10 mouse cellular contexts compared by ENCODE assay signal in the genomic region with DNA sequence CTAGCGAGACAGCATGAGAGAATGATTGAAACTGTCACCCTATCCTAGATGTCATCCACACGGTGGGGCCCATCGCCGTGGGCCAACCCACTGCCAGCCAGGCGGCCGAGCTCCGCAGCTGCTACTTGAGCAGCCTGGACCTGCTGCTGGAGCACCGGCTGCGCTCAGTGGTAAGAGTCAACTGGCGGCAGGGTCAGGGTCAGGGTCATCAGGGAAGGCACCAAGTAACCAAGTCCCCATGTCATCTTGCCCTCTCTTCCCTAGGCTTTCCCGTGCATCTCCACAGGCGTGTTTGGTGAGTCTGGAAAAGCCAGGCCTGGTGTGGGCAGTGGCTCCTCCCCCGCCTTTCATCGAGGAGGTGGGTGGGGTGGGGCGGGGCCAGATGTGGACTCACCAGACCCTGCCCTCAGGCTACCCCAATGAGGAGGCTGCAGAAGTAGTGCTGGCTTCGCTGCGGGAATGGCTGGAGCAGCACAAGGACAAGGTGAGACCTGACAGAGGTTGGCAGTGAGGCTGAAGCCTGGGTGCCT. TPM values are rescaled to one million over a fixed set of nuclear protein-coding genes. Genes with fewer than 3 reads are reported as not detected.
DNase-seq lines count a peak whose midpoint lies in the region; ATAC-seq lines count a peak whose summit lies in the region.
"Had no signal": no experiment of that assay in that cellular context is flagged by ENCODE, and none has a peak within 500 bp of the region (broad histone marks: within the 10 kb centered on the region; RNA-seq: fewer than 3 reads in every experiment).

No protein-coding gene starts in this region.

- peaks cover 15% of the 10 kb centered on the region for H3K4me1 ChIP-seq in heart, embryonic 11.5 days (ENCODE audit: control insufficient read depth, insufficient read depth, low read length)
- H3K4me1 ChIP-seq in limb, embryonic 10.5 days: peaks cover 47% of the 10 kb centered on the region
- H3K4me1 ChIP-seq in midbrain, embryonic 16.5 days (ENCODE audit: control insufficient read depth, insufficient read depth, low read length): no peaks in the 10 kb centered on the region; the same call in 1 of the 2 replicates

- peak; percentile 42; the same call in 1 of the 2 replicates for ATAC-seq in heart, embryonic 11.5 days (replicated peaks; ENCODE audit: insufficient number of reproducible peaks, low FRiP score, low TSS enrichment)
- ATAC-seq in midbrain, embryonic 16.5 days: peak; percentile 23; the same call in 1 of the 2 replicates

- DNase-seq in heart, postnatal 36 days: no peak
- DNase-seq in heart, postnatal 4 days: peak; percentile 35
- peak; percentile 82 for DNase-seq in limb, embryonic 10.5 days (ENCODE audit: low spot score)
- DNase-seq in spleen, postnatal 36 days (ENCODE audit: low spot score in 2 of 2): no peak
- DNase-seq in layer of hippocampus, postnatal 25 days (ENCODE audit: extremely low spot score in 1 of 2, low spot score in 1 of 2): no peak
- no peak for DNase-seq in layer of hippocampus, postnatal 36 days

- H3K9me3 ChIP-seq in heart, embryonic 11.5 days (replicated peaks; ENCODE audit: control insufficient read depth, low read length): no peaks in the 10 kb centered on the region
- no peaks in the 10 kb centered on the region for H3K9me3 ChIP-seq in limb, embryonic 10.5 days (replicated peaks)
- H3K9me3 ChIP-seq in midbrain, embryonic 16.5 days (replicated peaks; ENCODE audit: control insufficient read depth, low read length, poor library complexity, severe bottlenecking): no peaks in the 10 kb centered on the region

- no peak overlapping the region for H3K27ac ChIP-seq in heart, embryonic 11.5 days (ENCODE audit: low read depth, low read length)
- 0 out of 2 replicates have a peak overlapping the region, but pooled peaks have one; percentile 37 for H3K27ac ChIP-seq in limb, embryonic 10.5 days
- H3K27ac ChIP-seq in midbrain, embryonic 16.5 days (ENCODE audit: low read length): no peak overlapping the region

- H3K27me3 ChIP-seq in heart, embryonic 11.5 days (ENCODE audit: control insufficient read depth, insufficient read depth, low read length): no peaks in the 10 kb centered on the region
- H3K27me3 ChIP-seq in limb, embryonic 10.5 days (ENCODE audit: low read depth, poor library complexity, severe bottlenecking): peaks cover 30% of the 10 kb centered on the region
- H3K27me3 ChIP-seq in midbrain, embryonic 16.5 days (ENCODE audit: control insufficient read depth, insufficient read depth, low read depth, low read length): peaks cover 6% of the 10 kb centered on the region
- H3K27me3 ChIP-seq: CH12.LX had no signal

- H3K36me3 ChIP-seq in heart, embryonic 11.5 days (ENCODE audit: control insufficient read depth, insufficient read depth, low read length): peaks cover 28% of the 10 kb centered on the region
- H3K36me3 ChIP-seq in limb, embryonic 10.5 days: peaks cover 50% of the 10 kb centered on the region
- peaks cover 22% of the 10 kb centered on the region for H3K36me3 ChIP-seq in midbrain, embryonic 16.5 days (ENCODE audit: control insufficient read depth, insufficient read depth, low read length)

- intact Hi-C loops in heart, postnatal 36 days (cut with DNase I): loop anchor here (1.0 to 10.0 kb wide), 2 partner anchors 129 to 272 kb away; a partner anchor contains a TSS

- whole genome bisulfite sequencing in heart, embryonic 11.5 days (ENCODE audit: insufficient replicate concordance): 11% methylated on average over 17 of the region's 17 CpGs
- 11% methylated on average over 17 of the region's 17 CpGs for WGBS in limb, embryonic 10.5 days
- 15% methylated on average over 17 of the region's 17 CpGs for WGBS in midbrain, embryonic 16.5 days

- H3K4me3 ChIP-seq in heart, embryonic 11.5 days (ENCODE audit: low read depth, low read length): 0 out of 2 replicates have a peak overlapping the region, but pooled peaks have one; percentile 12
- H3K4me3 ChIP-seq in limb, embryonic 10.5 days: peak overlapping the region; percentile 18; the same call in 1 of the 2 replicates
- no peak overlapping the region for H3K4me3 ChIP-seq in midbrain, embryonic 16.5 days (ENCODE audit: low read depth, low read length)
- H3K4me3 ChIP-seq: erythroblast, embryonic 14.5 days had no signal

- peak overlapping the region; percentile 16; the same call in 1 of the 2 replicates for H3K9ac ChIP-seq in heart, embryonic 11.5 days (ENCODE audit: low read depth, low read length)
- no peak overlapping the region; the same call in 1 of the 2 replicates for H3K9ac ChIP-seq in midbrain, embryonic 16.5 days (ENCODE audit: low read depth, low read length)

- peak overlapping the region; percentile 49 for H3K4me2 ChIP-seq in heart, embryonic 11.5 days
- no peak overlapping the region for H3K4me2 ChIP-seq in midbrain, embryonic 16.5 days (ENCODE audit: low read length)

RNA-seq across cellular contexts. Expression of a gene that starts 9.3 kb away (rescaled TPM):
- 172 and 186 TPM in 2 replicates for polyA plus RNA-seq in heart, embryonic 11.5 days (2014; fragmentation: Nextera tagmentation; extraction: Ambion mirVana)
- 10 to 100 TPM; 72.2 to 72.6 TPM for total RNA-seq in heart, postnatal 36 days (2021)
- total RNA-seq in heart, postnatal 4 days (2021): 100 to 1,000 TPM; 111 to 112 TPM
- 252 and 263 TPM in 2 replicates for polyA plus RNA-seq in limb, embryonic 10.5 days (2016; fragmentation: Nextera tagmentation; extraction: Ambion mirVana)
- 235 and 240 TPM in 2 replicates for polyA plus RNA-seq in midbrain, embryonic 16.5 days (2015; fragmentation: Nextera tagmentation; extraction: Ambion mirVana)
- total RNA-seq in layer of hippocampus, postnatal 25 days (2021): 100 to 1,000 TPM; 291 to 300 TPM
- 100 to 1,000 TPM; 282 to 286 TPM for total RNA-seq in layer of hippocampus, postnatal 36 days (2021)

RNA-seq across cellular contexts. Expression of a gene that starts 20.6 kb away (rescaled TPM):
- 1,752 and 1,771 TPM in 2 replicates for polyA plus RNA-seq in heart, embryonic 11.5 days (2014; fragmentation: Nextera tagmentation; extraction: Ambion mirVana)
- total RNA-seq in heart, postnatal 36 days (2021): 100 to 1,000 TPM; 395 to 437 TPM
- total RNA-seq in heart, postnatal 4 days (2021): 100 to 1,000 TPM; 836 to 917 TPM
- 862 and 928 TPM in 2 replicates for polyA plus RNA-seq in limb, embryonic 10.5 days (2016; fragmentation: Nextera tagmentation; extraction: Ambion mirVana)
- 837 and 884 TPM in 2 replicates for polyA plus RNA-seq in midbrain, embryonic 16.5 days (2015; fragmentation: Nextera tagmentation; extraction: Ambion mirVana)
- 1,000 to 10,000 TPM; 1,060 to 1,153 TPM for total RNA-seq in layer of hippocampus, postnatal 25 days (2021)
- 1,000 to 10,000 TPM; 1,005 to 1,018 TPM for total RNA-seq in layer of hippocampus, postnatal 36 days (2021)

RNA-seq across cellular contexts. Expression of a gene that starts 44.2 kb away (rescaled TPM):
- 62.1 and 68.6 TPM in 2 replicates for polyA plus RNA-seq in heart, embryonic 11.5 days (2014; fragmentation: Nextera tagmentation; extraction: Ambion mirVana)
- 10 to 100 TPM; 15.3 to 15.6 TPM for total RNA-seq in heart, postnatal 36 days (2021)
- 10 to 100 TPM; 34.3 to 36.9 TPM for total RNA-seq in heart, postnatal 4 days (2021)
- polyA plus RNA-seq in limb, embryonic 10.5 days (2016; fragmentation: Nextera tagmentation; extraction: Ambion mirVana): 92.0 and 92.4 TPM in 2 replicates
- 68.1 and 69.6 TPM in 2 replicates for polyA plus RNA-seq in midbrain, embryonic 16.5 days (2015; fragmentation: Nextera tagmentation; extraction: Ambion mirVana)
- total RNA-seq in layer of hippocampus, postnatal 25 days (2021): 10 to 100 TPM; 24.6 to 34.6 TPM
- 10 to 100 TPM; 31.6 to 38.6 TPM for total RNA-seq in layer of hippocampus, postnatal 36 days (2021)

Comparison
In these comparisons a context has a peak if more than half of its experiments do, and no peak if none do; other contexts are left out.
1. DNase-seq: peak in heart, postnatal 4 days (single experiment) and limb, embryonic 10.5 days (single experiment); none in heart, postnatal 36 days (0 of 2), spleen, postnatal 36 days (0 of 2), layer of hippocampus, postnatal 25 days (0 of 2) and layer of hippocampus, postnatal 36 days (0 of 2).